Mouse (Mus musculus): ENCODE results near the gene Kcnj12.

Gene Kcnj12

GRCm38 (mm10) chr11:61051151-61051550 lies 28.8 kb downstream of the Kcnj12 start:
- no peak for DNase-seq (ENCODE audit: extremely low read depth, insufficient read length, low spot score)

GRCm38 (mm10) chr11:61056871-61057270 lies 34.5 kb downstream of the Kcnj12 start:
- peak; percentile 56 for DNase-seq (ENCODE audit: extremely low read depth, insufficient read length, low spot score)

GRCm38 (mm10) chr11:61059691-61060457 lies 37.5 kb downstream of the Kcnj12 start:
- peak; percentile 82 for DNase-seq (ENCODE audit: extremely low read depth, insufficient read length, low spot score)

GRCm38 (mm10) chr11:61060634-61061033 lies 38.3 kb downstream of the Kcnj12 start:
- no peak for DNase-seq (ENCODE audit: extremely low read depth, insufficient read length, low spot score)

GRCm38 (mm10) chr11:61062548-61063461 lies 40.4 kb downstream of the Kcnj12 start:
- peak; percentile 41 for DNase-seq (ENCODE audit: extremely low read depth, insufficient read length, low spot score)

- no peak for DNase-seq (ENCODE audit: extremely low read depth, insufficient read length, low spot score)
Observed at GRCm38 (mm10) chr11:61063503-61063902, 41.1 kb downstream of the Kcnj12 start.

- DNase-seq (ENCODE audit: extremely low read depth, insufficient read length, low spot score) = no peak
Observed at GRCm38 (mm10) chr11:61065620-61066019, 43.3 kb downstream of the Kcnj12 start.

- no peak for DNase-seq (ENCODE audit: extremely low read depth, insufficient read length, low spot score)
Observed at GRCm38 (mm10) chr11:61067133-61067835, 44.9 kb downstream of the Kcnj12 start.

- DNase-seq (ENCODE audit: extremely low read depth, insufficient read length, low spot score) = no peak
Observed at GRCm38 (mm10) chr11:61068866-61069265, 46.5 kb downstream of the Kcnj12 start.

- no peak for DNase-seq (ENCODE audit: extremely low read depth, insufficient read length, low spot score)
Observed at GRCm38 (mm10) chr11:61069645-61070044, 47.3 kb downstream of the Kcnj12 start.

GRCm38 (mm10) chr11:61074646-61075317 lies 52.4 kb downstream of the Kcnj12 start:
- no peak for DNase-seq (ENCODE audit: extremely low read depth, insufficient read length, low spot score)

GRCm38 (mm10) chr11:61075361-61076326 lies 53.3 kb downstream of the Kcnj12 start:
- DNase-seq (ENCODE audit: extremely low read depth, insufficient read length, low spot score) = no peak

- no peak for DNase-seq (ENCODE audit: extremely low read depth, insufficient read length, low spot score)
Observed at GRCm38 (mm10) chr11:61081624-61082023, 59.3 kb downstream of the Kcnj12 start.

GRCm38 (mm10) chr11:61090195-61090594 lies 67.8 kb downstream of the Kcnj12 start:
- DNase-seq (ENCODE audit: extremely low read depth, insufficient read length, low spot score) = no peak

- no peak for DNase-seq (ENCODE audit: extremely low read depth, insufficient read length, low spot score)
Observed at GRCm38 (mm10) chr11:61091192-61091591, 68.8 kb downstream of the Kcnj12 start.

- DNase-seq (ENCODE audit: extremely low read depth, insufficient read length, low spot score) = peak; percentile 26
Observed at GRCm38 (mm10) chr11:61091642-61092262, 69.4 kb downstream of the Kcnj12 start.

GRCm38 (mm10) chr11:61098046-61098445 lies 75.7 kb downstream of the Kcnj12 start:
- DNase-seq (ENCODE audit: extremely low read depth, insufficient read length, low spot score) = no peak

- DNase-seq (ENCODE audit: extremely low read depth, insufficient read length, low spot score) = peak; percentile 35
Observed at GRCm38 (mm10) chr11:61102397-61103339, 80.3 kb downstream of the Kcnj12 start.

Data from 3134 (cell line).